ENCODE assay signal across 19 mouse cellular contexts in genomic region chr11:93828619-93829326, GRCm38 (mm10). TPM values are rescaled to one million over a fixed set of nuclear protein-coding genes. Genes with fewer than 3 reads are reported as not detected.
DNase-seq lines count a peak whose midpoint lies in the region; ATAC-seq lines count a peak whose summit lies in the region.
"Had no signal": no experiment of that assay in that cellular context is flagged by ENCODE, and none has a peak within 500 bp of the region (broad histone marks: within the 10 kb centered on the region; RNA-seq: fewer than 3 reads in every experiment).

No protein-coding gene starts in this region.

- WGBS in embryonic facial prominence, embryonic 14.5 days: 69% methylated on average over 14 of the region's 14 CpGs
- 80% methylated on average over 14 of the region's 14 CpGs for WGBS in embryonic facial prominence, embryonic 10.5 days
- 31% methylated on average over 14 of the region's 14 CpGs for WGBS in forebrain, embryonic 13.5 days
- 40% methylated on average over 14 of the region's 14 CpGs for WGBS in hindbrain, embryonic 16.5 days
- 43% methylated on average over 14 of the region's 14 CpGs for WGBS in neural tube, embryonic 13.5 days
- WGBS in liver, embryonic 12.5 days (ENCODE audit: insufficient replicate concordance): 68% methylated on average over 14 of the region's 14 CpGs

- H3K9me3 ChIP-seq in embryonic facial prominence, embryonic 14.5 days (ENCODE audit: control insufficient read depth, low read length): no peaks in the 10 kb centered on the region
- H3K9me3 ChIP-seq in embryonic facial prominence, embryonic 10.5 days: no peaks in the 10 kb centered on the region
- no peaks in the 10 kb centered on the region for H3K9me3 ChIP-seq in forebrain, embryonic 13.5 days (replicated peaks)
- no peaks in the 10 kb centered on the region for H3K9me3 ChIP-seq in hindbrain, embryonic 16.5 days (ENCODE audit: control insufficient read depth, low read length)
- no peaks in the 10 kb centered on the region; the same call in 1 of the 2 replicates for H3K9me3 ChIP-seq in neural tube, embryonic 13.5 days
- H3K9me3 ChIP-seq in liver, embryonic 12.5 days (replicated peaks): no peaks in the 10 kb centered on the region
- H3K9me3 ChIP-seq: embryonic facial prominence, embryonic 12.5 days; stomach, embryonic 15.5 days had no signal

- peak; percentile 22; the same call in 1 of the 2 replicates for ATAC-seq in embryonic facial prominence, embryonic 14.5 days (ENCODE audit: low read depth)
- ATAC-seq in forebrain, embryonic 13.5 days: peak; percentile 83
- ATAC-seq in hindbrain, embryonic 16.5 days: peak; percentile 74
- peak; percentile 61 for ATAC-seq in neural tube, embryonic 13.5 days (ENCODE audit: low read depth)
- ATAC-seq in liver, embryonic 12.5 days: no peak
- ATAC-seq: lung, postnatal 0 days had no signal

- H3K4me1 ChIP-seq in embryonic facial prominence, embryonic 14.5 days (ENCODE audit: control insufficient read depth, insufficient read depth, low read length): no peaks in the 10 kb centered on the region
- no peaks in the 10 kb centered on the region for H3K4me1 ChIP-seq in embryonic facial prominence, embryonic 10.5 days
- peaks cover 27% of the 10 kb centered on the region for H3K4me1 ChIP-seq in forebrain, embryonic 13.5 days
- H3K4me1 ChIP-seq in hindbrain, embryonic 16.5 days (ENCODE audit: control insufficient read depth, insufficient read depth, low read depth, low read length): peaks cover 17% of the 10 kb centered on the region
- H3K4me1 ChIP-seq in neural tube, embryonic 13.5 days (replicated peaks): peaks cover 23% of the 10 kb centered on the region
- no peaks in the 10 kb centered on the region for H3K4me1 ChIP-seq in liver, embryonic 12.5 days
- H3K4me1 ChIP-seq: embryonic facial prominence, embryonic 12.5 days; megakaryocyte, embryonic 14.5 days; stomach, embryonic 15.5 days had no signal

- H3K4me3 ChIP-seq in embryonic facial prominence, embryonic 14.5 days (ENCODE audit: low read depth, low read length): no peak overlapping the region
- no peak overlapping the region for H3K4me3 ChIP-seq in embryonic facial prominence, embryonic 10.5 days
- H3K4me3 ChIP-seq in forebrain, embryonic 13.5 days: 0 out of 2 replicates have a peak overlapping the region, but pooled peaks have one; percentile 5
- no peak overlapping the region for H3K4me3 ChIP-seq in hindbrain, embryonic 16.5 days (ENCODE audit: low read length)
- H3K4me3 ChIP-seq in neural tube, embryonic 13.5 days: no peak overlapping the region
- H3K4me3 ChIP-seq in liver, embryonic 12.5 days: no peak overlapping the region
- H3K4me3 ChIP-seq: embryonic facial prominence, embryonic 12.5 days; megakaryocyte, embryonic 14.5 days; stomach, embryonic 15.5 days had no signal

- DNase-seq in embryonic facial prominence, embryonic 14.5 days (ENCODE audit: low spot score): no peak
- DNase-seq in embryonic facial prominence, embryonic 10.5 days (ENCODE audit: low spot score): no peak
- no peak for DNase-seq in adrenal gland, adult 2 months
- DNase-seq in layer of hippocampus, postnatal 36 days: no peak
- DNase-seq: cerebellum, adult 11 months; gastrocnemius, postnatal 10 days; heart, postnatal 4 days; kidney, adult 11 months; kidney, postnatal 25 days; spleen, adult 18-20 months had no signal

- no peak overlapping the region for H3K9ac ChIP-seq in embryonic facial prominence, embryonic 14.5 days (ENCODE audit: low read depth, low read length)
- H3K9ac ChIP-seq in forebrain, embryonic 13.5 days: no peak overlapping the region
- no peak overlapping the region for H3K9ac ChIP-seq in hindbrain, embryonic 16.5 days (ENCODE audit: low read depth, low read length)
- no peak overlapping the region for H3K9ac ChIP-seq in neural tube, embryonic 13.5 days
- no peak overlapping the region for H3K9ac ChIP-seq in liver, embryonic 12.5 days
- H3K9ac ChIP-seq: embryonic facial prominence, embryonic 12.5 days; liver, embryonic 14.5 days; stomach, embryonic 15.5 days had no signal

- H3K27me3 ChIP-seq in embryonic facial prominence, embryonic 14.5 days (replicated peaks; ENCODE audit: control insufficient read depth, insufficient read depth, low read length): no peaks in the 10 kb centered on the region
- H3K27me3 ChIP-seq in embryonic facial prominence, embryonic 10.5 days (replicated peaks; ENCODE audit: low read depth, poor library complexity, severe bottlenecking): no peaks in the 10 kb centered on the region
- no peaks in the 10 kb centered on the region for H3K27me3 ChIP-seq in forebrain, embryonic 13.5 days
- no peaks in the 10 kb centered on the region for H3K27me3 ChIP-seq in hindbrain, embryonic 16.5 days (replicated peaks; ENCODE audit: control insufficient read depth, insufficient read depth, low read length)
- H3K27me3 ChIP-seq in neural tube, embryonic 13.5 days: no peaks in the 10 kb centered on the region
- H3K27me3 ChIP-seq in liver, embryonic 12.5 days (replicated peaks): no peaks in the 10 kb centered on the region
- H3K27me3 ChIP-seq: embryonic facial prominence, embryonic 12.5 days; stomach, embryonic 15.5 days had no signal

- no peak overlapping the region for H3K27ac ChIP-seq in embryonic facial prominence, embryonic 14.5 days (replicated peaks; ENCODE audit: low read depth, low read length)
- H3K27ac ChIP-seq in embryonic facial prominence, embryonic 10.5 days (replicated peaks): no peak overlapping the region
- peak overlapping the region; percentile 94 for H3K27ac ChIP-seq in forebrain, embryonic 13.5 days
- H3K27ac ChIP-seq in hindbrain, embryonic 16.5 days (ENCODE audit: low read depth, low read length): peak overlapping the region; percentile 65
- H3K27ac ChIP-seq in neural tube, embryonic 13.5 days (replicated peaks): peak overlapping the region; percentile 86
- H3K27ac ChIP-seq in liver, embryonic 12.5 days: no peak overlapping the region
- H3K27ac ChIP-seq: embryonic facial prominence, embryonic 12.5 days; liver, embryonic 14.5 days; stomach, embryonic 15.5 days had no signal

- no peak overlapping the region for H3K4me2 ChIP-seq in embryonic facial prominence, embryonic 14.5 days (ENCODE audit: low read depth, low read length)
- H3K4me2 ChIP-seq in forebrain, embryonic 13.5 days: peak overlapping the region; percentile 37
- peak overlapping the region; percentile 13 for H3K4me2 ChIP-seq in hindbrain, embryonic 16.5 days (ENCODE audit: low read length)
- H3K4me2 ChIP-seq in neural tube, embryonic 13.5 days: peak overlapping the region; percentile 25
- H3K4me2 ChIP-seq in liver, embryonic 12.5 days: no peak overlapping the region
- H3K4me2 ChIP-seq: embryonic facial prominence, embryonic 12.5 days; stomach, embryonic 15.5 days had no signal

- H3K36me3 ChIP-seq in embryonic facial prominence, embryonic 14.5 days (ENCODE audit: control insufficient read depth, insufficient read depth, low read length): no peaks in the 10 kb centered on the region
- H3K36me3 ChIP-seq in embryonic facial prominence, embryonic 10.5 days (replicated peaks): no peaks in the 10 kb centered on the region
- no peaks in the 10 kb centered on the region for H3K36me3 ChIP-seq in forebrain, embryonic 13.5 days (ENCODE audit: poor library complexity, severe bottlenecking)
- H3K36me3 ChIP-seq in hindbrain, embryonic 16.5 days (ENCODE audit: control insufficient read depth, insufficient read depth, low read length): no peaks in the 10 kb centered on the region
- no peaks in the 10 kb centered on the region for H3K36me3 ChIP-seq in neural tube, embryonic 13.5 days
- H3K36me3 ChIP-seq in liver, embryonic 12.5 days: no peaks in the 10 kb centered on the region
- H3K36me3 ChIP-seq: embryonic facial prominence, embryonic 12.5 days; stomach, embryonic 15.5 days had no signal

RNA-seq across cellular contexts. Expression of gene Utp18, which starts 56.8 kb away (rescaled TPM):
- 28.0 TPM in 2 replicates for polyA plus RNA-seq in embryonic facial prominence, embryonic 14.5 days (2014; fragmentation: Nextera tagmentation; extraction: Ambion mirVana)
- 34.8 and 37.5 TPM in 2 replicates for polyA plus RNA-seq in embryonic facial prominence, embryonic 10.5 days (2016; fragmentation: Nextera tagmentation; extraction: Ambion mirVana)
- 35.3 and 37.1 TPM in 2 replicates for polyA plus RNA-seq in forebrain, embryonic 13.5 days (2015; fragmentation: Nextera tagmentation; extraction: Ambion mirVana)
- polyA plus RNA-seq in hindbrain, embryonic 16.5 days (2015; fragmentation: Nextera tagmentation; extraction: Ambion mirVana): 25.5 and 26.0 TPM in 2 replicates
- 31.6 and 35.8 TPM in 2 replicates for polyA plus RNA-seq in neural tube, embryonic 13.5 days (2015; fragmentation: Nextera tagmentation; extraction: Ambion mirVana)
- polyA plus RNA-seq in liver, embryonic 12.5 days (2016; fragmentation: Nextera tagmentation; extraction: Ambion mirVana): 38.6 and 38.9 TPM in 2 replicates
- 10 to 100 TPM; 22.2 to 22.3 TPM for total RNA-seq in adrenal gland, adult 2 months (2021)
- polyA plus RNA-seq in adrenal gland, adult 2 months (2012; rRNA removed): 5.2 and 7.1 TPM in 2 replicates
- 10 to 100 TPM; 23.6 to 26.1 TPM for total RNA-seq in layer of hippocampus, postnatal 36 days (2021)

RNA-seq across cellular contexts. Expression of gene Mbtd1, which starts 56.9 kb away (rescaled TPM):
- polyA plus RNA-seq in embryonic facial prominence, embryonic 14.5 days (2014; fragmentation: Nextera tagmentation; extraction: Ambion mirVana): 17.3 and 22.2 TPM in 2 replicates
- polyA plus RNA-seq in embryonic facial prominence, embryonic 10.5 days (2016; fragmentation: Nextera tagmentation; extraction: Ambion mirVana): 42.0 and 44.6 TPM in 2 replicates
- polyA plus RNA-seq in forebrain, embryonic 13.5 days (2015; fragmentation: Nextera tagmentation; extraction: Ambion mirVana): 46.0 and 51.1 TPM in 2 replicates
- 18.0 and 19.0 TPM in 2 replicates for polyA plus RNA-seq in hindbrain, embryonic 16.5 days (2015; fragmentation: Nextera tagmentation; extraction: Ambion mirVana)
- polyA plus RNA-seq in neural tube, embryonic 13.5 days (2015; fragmentation: Nextera tagmentation; extraction: Ambion mirVana): 28.1 and 33.4 TPM in 2 replicates
- 12.8 and 14.3 TPM in 2 replicates for polyA plus RNA-seq in liver, embryonic 12.5 days (2016; fragmentation: Nextera tagmentation; extraction: Ambion mirVana)
- total RNA-seq in adrenal gland, adult 2 months (2021): 10 to 100 TPM; 22.4 to 30.4 TPM
- polyA plus RNA-seq in adrenal gland, adult 2 months (2012; rRNA removed): 3.3 and 4.7 TPM in 2 replicates
- total RNA-seq in layer of hippocampus, postnatal 36 days (2021): 10 to 100 TPM; 36.3 to 39.3 TPM

Comparison
In these comparisons a context has a peak if more than half of its experiments do, and no peak if none do; other contexts are left out.
1. H3K27ac ChIP-seq: peak in forebrain, embryonic 13.5 days (single experiment), hindbrain, embryonic 16.5 days (single experiment) and neural tube, embryonic 13.5 days (single experiment); none in embryonic facial prominence, embryonic 14.5 days (single experiment), embryonic facial prominence, embryonic 10.5 days (single experiment) and liver, embryonic 12.5 days (single experiment).
2. H3K4me2 ChIP-seq: peak in forebrain, embryonic 13.5 days (single experiment), hindbrain, embryonic 16.5 days (single experiment) and neural tube, embryonic 13.5 days (single experiment); none in embryonic facial prominence, embryonic 14.5 days (single experiment) and liver, embryonic 12.5 days (single experiment).